In genomic region chr9:61158192-61158770, GRCm38 (mm10) we compare ENCODE assay signal across 14 mouse cellular contexts.
A peak's percentile ranks its signal among the peaks of the same experiment; 100 is the strongest.
DNase-seq lines count a peak whose midpoint lies in the region; ATAC-seq lines count a peak whose summit lies in the region.
"Had no signal": no experiment of that assay in that cellular context is flagged by ENCODE, and none has a peak within 500 bp of the region (broad histone marks: within the 10 kb centered on the region; RNA-seq: fewer than 3 reads in every experiment).

No protein-coding gene starts in this region.

- H3K27ac ChIP-seq in intestine, embryonic 15.5 days, result peak overlapping the region; percentile 4; the same call in 1 of the 2 replicates
- no peak overlapping the region for H3K27ac ChIP-seq in intestine, embryonic 16.5 days (ENCODE audit: low read length)
- no peak overlapping the region for H3K27ac ChIP-seq in forebrain, embryonic 11.5 days (ENCODE audit: low read depth, low read length)
- H3K27ac ChIP-seq: heart, embryonic 10.5 days; hindbrain, embryonic 15.5 days; liver, embryonic 12.5 days had no signal

- ATAC-seq in intestine, embryonic 15.5 days, result no peak
- no peak for ATAC-seq in intestine, embryonic 16.5 days
- ATAC-seq in frontal cortex, adult (ENCODE audit: low TSS enrichment), result no peak
- no peak for ATAC-seq in forebrain, embryonic 11.5 days (replicated peaks; ENCODE audit: low FRiP score)
- ATAC-seq: liver, embryonic 12.5 days had no signal

- 34% methylated on average over 10 of the region's 10 CpGs for WGBS in intestine, embryonic 15.5 days
- 41% methylated on average over 10 of the region's 10 CpGs for WGBS in intestine, embryonic 16.5 days
- WGBS in forebrain, embryonic 11.5 days, result 64% methylated on average over 10 of the region's 10 CpGs

- H3K4me2 ChIP-seq in intestine, embryonic 15.5 days (replicated peaks), result no peak overlapping the region
- H3K4me2 ChIP-seq in intestine, embryonic 16.5 days (ENCODE audit: low read depth, low read length), result no peak overlapping the region
- H3K4me2 ChIP-seq in forebrain, embryonic 11.5 days (ENCODE audit: low read depth, low read length, severe bottlenecking), result no peak overlapping the region
- H3K4me2 ChIP-seq: hindbrain, embryonic 15.5 days; liver, embryonic 12.5 days had no signal

- no peak overlapping the region for H3K4me3 ChIP-seq in intestine, embryonic 15.5 days (replicated peaks)
- H3K4me3 ChIP-seq in intestine, embryonic 16.5 days (ENCODE audit: low read length), result no peak overlapping the region
- no peak overlapping the region for H3K4me3 ChIP-seq in forebrain, embryonic 11.5 days (ENCODE audit: low read depth, low read length)
- H3K4me3 ChIP-seq: heart, embryonic 10.5 days; hindbrain, embryonic 15.5 days; liver, embryonic 12.5 days; megakaryocyte, embryonic 14.5 days; myocyte had no signal

- H3K9me3 ChIP-seq in intestine, embryonic 15.5 days, result no peaks in the 10 kb centered on the region
- no peaks in the 10 kb centered on the region for H3K9me3 ChIP-seq in intestine, embryonic 16.5 days (ENCODE audit: control insufficient read depth, low read length)
- H3K9me3 ChIP-seq in forebrain, embryonic 11.5 days (ENCODE audit: control insufficient read depth, low read length), result no peaks in the 10 kb centered on the region
- H3K9me3 ChIP-seq: heart, embryonic 10.5 days; hindbrain, embryonic 15.5 days; liver, embryonic 12.5 days; megakaryocyte, embryonic 14.5 days had no signal

- peak; percentile 37 to 42 for DNase-seq in cerebellum, postnatal 25 days
- DNase-seq in cerebellum, adult 8-10 months, result no peak
- DNase-seq in retina, postnatal 1 day, result peak; percentile 59
- no peak for DNase-seq in retina, embryonic 14.5 days (ENCODE audit: low spot score)
- DNase-seq in forebrain, embryonic 11.5 days (ENCODE audit: low spot score), result no peak
- DNase-seq: adrenal gland, postnatal 25 days had no signal

- H3K4me1 ChIP-seq in intestine, embryonic 15.5 days (replicated peaks), result peaks cover 19% of the 10 kb centered on the region
- H3K4me1 ChIP-seq in intestine, embryonic 16.5 days (ENCODE audit: control insufficient read depth, insufficient read depth, low read length), result peaks cover 17% of the 10 kb centered on the region
- H3K4me1 ChIP-seq in forebrain, embryonic 11.5 days (replicated peaks; ENCODE audit: control insufficient read depth, insufficient read depth, low read length), result peaks cover 16% of the 10 kb centered on the region
- H3K4me1 ChIP-seq: liver, embryonic 12.5 days; megakaryocyte, embryonic 14.5 days had no signal

- no peak overlapping the region for H3K9ac ChIP-seq in intestine, embryonic 15.5 days
- H3K9ac ChIP-seq in intestine, embryonic 16.5 days (ENCODE audit: low read depth, low read length), result no peak overlapping the region
- H3K9ac ChIP-seq in forebrain, embryonic 11.5 days (ENCODE audit: low read length), result no peak overlapping the region
- H3K9ac ChIP-seq: hindbrain, embryonic 15.5 days; liver, embryonic 12.5 days had no signal

- no peaks in the 10 kb centered on the region for H3K36me3 ChIP-seq in intestine, embryonic 15.5 days
- H3K36me3 ChIP-seq in intestine, embryonic 16.5 days (ENCODE audit: control insufficient read depth, insufficient read depth, low read length), result no peaks in the 10 kb centered on the region
- H3K36me3 ChIP-seq in forebrain, embryonic 11.5 days (ENCODE audit: control insufficient read depth, insufficient read depth, low read length), result no peaks in the 10 kb centered on the region
- H3K36me3 ChIP-seq: heart, embryonic 10.5 days; hindbrain, embryonic 15.5 days; liver, embryonic 12.5 days had no signal

- H3K27me3 ChIP-seq in intestine, embryonic 15.5 days (replicated peaks), result no peaks in the 10 kb centered on the region
- no peaks in the 10 kb centered on the region for H3K27me3 ChIP-seq in intestine, embryonic 16.5 days (replicated peaks; ENCODE audit: control insufficient read depth, insufficient read depth, low read length)
- peaks cover 2% of the 10 kb centered on the region; the same call in 1 of the 2 replicates for H3K27me3 ChIP-seq in forebrain, embryonic 11.5 days (ENCODE audit: control insufficient read depth, insufficient read depth, low read length)
- H3K27me3 ChIP-seq: hindbrain, embryonic 15.5 days had no signal

Comparison
In these comparisons a context has a peak if more than half of its experiments do, and no peak if none do; other contexts are left out.
1. DNase-seq: peak in cerebellum, postnatal 25 days (2 of 2) and retina, postnatal 1 day (single experiment); none in cerebellum, adult 8-10 months (single experiment), retina, embryonic 14.5 days (single experiment) and forebrain, embryonic 11.5 days (single experiment).